Mouse (Mus musculus) kidney, adult 9 months (tissue): ENCODE results near the gene Slpi.
A peak's percentile ranks its signal among the peaks of the same experiment; 100 is the strongest.
"Not testable (repeated sequence)": the region's sequence is repeated elsewhere in the genome, so short reads cannot be mapped to it uniquely, and the experiment has no call there.

Experiments
- DNase-seq: peaks from one replicate; pipeline ENCODE4 v3.0.0; 2022

The Slpi gene

DNA sequence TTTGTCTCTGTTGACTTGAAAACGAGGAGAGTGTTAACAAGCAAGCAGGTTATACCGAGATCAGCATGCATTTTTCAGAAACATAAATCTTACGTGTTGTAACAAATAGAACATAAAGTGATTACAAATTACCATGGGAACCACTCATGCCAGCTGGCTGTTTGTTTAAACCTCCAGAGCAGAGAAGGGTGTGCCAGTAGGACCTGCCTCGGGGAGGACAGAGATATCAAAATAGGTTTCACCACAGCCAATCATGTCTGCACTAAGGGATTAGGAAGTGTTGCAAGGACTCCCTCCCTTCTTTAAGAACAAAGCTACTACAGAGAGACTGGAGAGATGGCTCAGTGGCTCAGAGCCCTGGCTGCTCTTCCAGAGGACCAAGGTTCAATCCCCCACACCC is 15.7 kb downstream of the Slpi start:
- DNase-seq, result no peak

DNA sequence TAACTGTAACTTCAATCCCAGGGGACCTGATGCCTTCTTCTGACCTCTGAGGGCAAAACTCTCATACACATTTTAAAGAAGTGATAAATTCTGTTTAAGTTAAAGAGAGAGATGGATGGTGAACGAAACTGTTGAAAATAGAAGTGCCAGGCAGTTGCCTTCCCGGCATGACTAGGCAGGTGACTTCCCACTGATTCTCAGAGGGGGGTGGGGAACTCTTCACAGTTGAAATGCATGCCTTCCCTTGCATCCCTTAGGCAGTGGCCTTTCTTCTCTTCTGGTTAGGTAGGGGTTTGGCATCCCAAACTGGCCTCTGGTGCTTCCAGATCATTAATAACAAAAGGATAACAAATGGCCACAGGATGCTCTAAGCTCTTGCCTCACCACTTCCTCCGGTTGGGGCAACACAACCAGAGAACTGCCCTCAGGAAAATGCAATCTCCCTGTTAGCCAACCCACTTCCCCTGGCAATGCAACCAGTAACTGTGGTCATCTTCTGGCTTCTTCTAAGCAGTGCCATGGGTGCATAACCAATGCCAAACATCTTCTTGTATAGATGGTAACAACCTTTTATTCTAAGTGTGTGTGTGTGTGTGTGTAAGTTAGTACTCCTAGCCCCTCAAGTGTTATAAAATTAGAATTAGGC is 16.4 kb downstream of the Slpi start:
- DNase-seq, result no peak

DNA sequence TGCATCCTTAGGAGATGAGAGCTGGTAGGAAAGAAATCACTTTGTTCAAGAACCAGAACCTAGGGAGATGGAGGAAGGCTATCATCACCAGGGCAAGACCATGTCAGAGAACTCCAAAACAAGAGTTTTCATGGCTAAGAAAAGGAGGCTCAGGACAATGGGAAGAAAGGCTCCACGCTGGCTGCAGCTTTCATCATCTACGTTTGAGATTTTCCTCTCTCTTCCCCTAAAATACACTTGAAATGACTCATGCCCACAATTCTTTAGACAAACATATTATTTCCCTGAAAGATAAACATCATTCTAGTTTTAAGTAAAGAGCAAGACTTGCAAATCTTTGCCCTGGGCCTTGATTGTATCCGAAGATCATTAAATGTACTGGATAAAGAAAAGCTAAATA is 17.5 kb downstream of the Slpi start:
- no peak for DNase-seq

DNA sequence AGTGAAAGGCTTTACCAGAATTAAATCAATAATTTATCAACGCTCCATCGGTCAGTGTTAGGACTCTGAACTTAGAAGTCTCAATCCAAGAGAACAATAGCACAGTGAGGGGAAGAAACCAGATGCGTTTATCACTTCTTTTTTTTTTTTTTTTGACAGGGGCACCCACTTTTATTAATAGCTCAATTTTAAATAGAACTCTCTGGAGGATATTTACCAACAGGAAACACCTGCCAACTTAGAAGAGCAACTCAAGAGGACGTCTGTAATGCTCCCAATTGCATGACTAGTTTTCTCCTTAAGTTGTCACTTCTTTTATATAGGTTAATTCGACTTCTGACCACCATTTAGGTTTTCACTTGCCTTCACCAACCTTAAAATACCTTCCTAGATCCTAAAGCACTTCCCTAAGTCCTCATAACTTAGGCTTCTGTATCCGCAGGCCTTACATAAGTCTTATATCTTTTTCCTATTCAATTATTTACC is 20.2 kb downstream of the Slpi start:
- DNase-seq, result no peak

DNA sequence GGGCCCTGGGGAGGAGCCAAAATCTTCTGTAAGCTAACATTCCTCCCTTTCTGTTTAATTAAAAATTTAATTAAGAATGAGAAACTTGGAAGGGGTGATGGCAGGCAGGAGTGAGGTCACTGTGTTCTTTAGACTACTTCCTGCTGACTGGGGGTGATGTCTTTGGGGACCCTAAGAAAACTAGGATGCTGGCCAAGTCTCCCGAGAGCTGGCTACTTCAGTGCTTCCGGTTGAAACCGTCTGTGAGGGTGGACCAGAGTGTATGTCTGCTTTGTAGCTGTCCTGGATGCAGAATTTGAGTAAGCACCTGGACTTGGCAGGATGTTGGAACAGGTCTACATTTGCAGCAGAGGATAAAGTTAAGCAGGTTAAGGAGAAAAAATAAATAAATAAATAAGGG is 21.9 kb downstream of the Slpi start:
- no peak for DNase-seq

DNA sequence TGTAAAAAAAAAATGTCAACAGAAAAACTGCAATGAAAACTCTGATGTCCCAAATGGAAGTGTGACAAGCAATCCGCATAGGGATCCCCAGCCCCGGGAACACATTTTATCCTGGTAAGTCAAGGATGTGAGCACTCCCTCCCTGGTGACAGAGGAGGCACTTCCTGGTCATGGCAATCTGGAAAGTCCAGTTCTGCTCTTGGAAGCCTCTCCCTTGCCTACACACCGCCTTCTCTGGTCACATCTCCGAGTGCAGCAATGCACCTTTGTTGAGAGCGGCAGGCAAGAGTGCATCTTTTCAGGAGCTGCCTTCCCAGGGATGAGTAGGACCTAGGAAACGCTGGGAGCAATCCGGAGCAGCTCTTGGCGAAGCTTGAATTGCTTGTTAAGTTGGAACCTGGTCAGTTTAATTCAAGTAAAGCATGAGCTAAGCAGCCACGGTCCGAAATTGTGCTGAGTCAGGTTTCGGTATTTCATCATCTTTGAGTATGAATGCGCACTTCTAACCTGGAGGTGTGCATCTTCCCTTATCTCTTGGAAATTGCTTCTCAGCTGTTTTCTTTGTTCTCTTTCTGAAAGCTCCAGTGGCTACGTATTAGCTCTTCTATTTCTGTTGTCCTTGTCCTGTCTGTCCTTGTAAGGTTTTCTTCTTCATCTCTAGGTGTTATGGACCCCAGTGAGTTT is 27.8 kb downstream of the Slpi start:
- no peak for DNase-seq

DNA sequence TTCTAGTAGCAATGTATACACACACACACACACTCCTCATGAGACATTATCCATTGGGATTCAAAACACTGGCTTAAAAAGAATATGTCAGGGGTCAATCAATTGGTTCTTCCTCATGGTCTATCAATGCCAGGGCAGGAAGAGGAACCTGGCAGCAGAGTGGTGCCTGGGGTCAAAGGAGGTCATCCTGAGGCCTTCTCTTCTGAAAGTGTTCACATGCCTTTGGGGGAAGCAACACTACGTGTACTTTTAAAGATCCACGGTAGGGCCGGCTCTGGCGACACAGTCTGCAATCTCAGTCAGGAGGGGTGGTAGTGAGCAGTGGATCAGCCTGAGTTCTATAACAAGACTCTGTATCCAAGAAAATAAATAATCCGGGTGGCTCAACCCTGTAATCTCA is 29.2 kb downstream of the Slpi start:
- DNase-seq, result no peak

DNA sequence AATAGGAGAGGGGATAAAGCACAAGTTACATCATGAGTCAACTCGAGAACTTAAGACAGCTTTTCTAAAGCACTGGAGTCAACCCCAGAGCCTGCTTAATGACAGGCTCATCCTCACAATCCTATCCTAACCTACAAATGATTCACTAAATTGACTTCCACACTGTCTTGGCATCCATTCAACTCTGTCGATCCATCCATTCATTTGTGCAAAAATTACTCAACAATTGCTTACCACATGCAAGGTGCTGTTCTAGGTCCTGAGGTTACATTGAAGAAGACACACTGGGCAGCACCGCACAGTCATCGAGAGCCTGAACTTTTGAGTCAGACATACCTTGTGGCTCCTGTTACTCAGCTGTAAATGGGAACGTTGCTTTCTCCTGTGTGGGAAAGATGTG is 29.9 kb downstream of the Slpi start:
- no peak for DNase-seq

DNA sequence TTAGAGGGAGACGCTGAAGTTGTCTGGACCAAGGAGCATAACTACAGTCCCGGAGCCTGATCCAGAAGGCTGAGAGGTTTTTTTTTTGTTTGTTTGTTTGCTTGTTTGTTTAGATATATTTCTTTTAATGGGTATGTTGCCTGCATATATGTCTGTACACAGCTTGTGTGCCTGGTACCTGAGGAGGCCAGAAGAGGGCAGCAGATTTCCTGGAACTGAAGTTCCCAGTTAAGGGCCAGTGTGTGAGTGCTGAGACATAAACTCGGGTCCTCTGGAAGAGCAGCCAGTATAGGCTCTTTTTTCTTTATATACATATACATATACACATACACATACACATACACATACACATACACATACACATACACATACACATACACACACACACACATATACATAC is 30.5 kb downstream of the Slpi start:
- DNase-seq, result peak; percentile 11

DNA sequence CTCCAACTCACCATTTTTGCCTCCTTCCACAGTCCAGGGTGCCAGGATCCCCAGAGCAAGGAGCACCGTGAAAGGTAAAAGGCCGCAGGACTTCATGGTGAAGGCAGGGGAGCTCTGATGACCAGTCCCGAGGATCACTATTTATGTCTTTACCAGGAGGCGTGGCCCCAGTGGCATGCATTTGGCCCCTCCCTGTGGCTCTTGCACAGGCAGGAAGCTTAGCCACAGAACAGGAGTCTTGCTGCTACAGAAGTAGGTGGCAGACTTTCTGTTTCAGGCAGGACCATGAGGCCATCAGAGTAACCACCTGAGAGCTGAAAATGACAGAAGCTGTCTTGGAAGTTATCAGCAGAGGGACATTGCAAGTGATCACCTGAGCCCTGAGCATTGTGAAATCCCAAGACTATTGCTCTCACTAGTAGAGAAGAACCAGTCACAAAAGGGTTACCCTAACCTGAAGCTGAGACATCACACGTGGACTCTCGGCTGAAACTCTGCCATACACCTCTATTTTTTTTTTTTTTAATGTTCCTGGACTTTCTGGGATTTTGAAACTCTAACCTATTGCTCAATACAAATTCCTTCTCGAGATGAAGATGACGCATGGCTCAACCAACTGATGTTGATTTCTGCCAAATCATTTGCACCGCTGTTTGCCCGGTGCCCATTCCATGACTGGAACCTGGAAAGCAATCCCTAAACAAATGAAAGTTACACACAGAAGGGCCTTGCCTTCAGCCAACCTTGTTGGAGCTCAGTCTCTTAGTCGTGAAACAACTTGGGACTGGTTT is 32.5 kb downstream of the Slpi start:
- DNase-seq, result no peak

DNA sequence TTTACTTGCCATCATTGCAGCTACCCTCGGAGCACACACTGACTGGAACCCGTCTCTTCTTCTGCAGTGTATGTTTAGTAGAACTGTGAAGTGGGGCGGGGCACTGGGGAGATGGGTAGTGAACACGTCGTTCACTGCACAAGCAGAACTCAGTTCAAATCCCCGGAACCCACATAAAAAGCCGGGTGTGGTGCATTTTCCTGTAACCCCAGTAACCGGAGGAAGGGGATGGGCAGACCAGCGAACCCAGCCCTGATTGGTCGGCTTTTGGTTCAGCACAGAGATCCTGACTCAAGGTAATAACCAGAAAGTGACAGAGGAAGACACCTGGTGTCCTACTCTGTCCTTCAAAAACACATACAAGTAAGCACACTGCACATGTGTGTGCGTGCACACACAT is 35.5 kb downstream of the Slpi start:
- DNase-seq, result no peak

DNA sequence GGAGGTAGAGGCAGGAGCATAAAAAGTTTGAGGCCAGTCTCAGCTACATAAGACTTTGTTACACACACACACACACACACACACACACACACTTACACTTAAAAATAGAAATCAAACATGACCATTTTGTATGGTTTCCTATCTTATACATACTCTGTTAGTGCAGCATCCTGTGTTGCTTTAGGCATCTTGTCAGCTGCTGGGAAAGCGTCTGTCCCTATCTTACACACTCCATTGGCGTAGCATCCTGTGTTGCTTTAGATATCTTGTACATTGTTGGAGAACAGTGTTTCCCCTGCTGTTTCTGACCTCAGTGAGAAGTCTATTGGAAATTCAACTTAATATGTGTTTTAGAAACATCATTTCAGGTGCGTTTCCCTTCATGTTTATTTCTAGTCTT is 36.2 kb downstream of the Slpi start:
- no peak for DNase-seq

DNA sequence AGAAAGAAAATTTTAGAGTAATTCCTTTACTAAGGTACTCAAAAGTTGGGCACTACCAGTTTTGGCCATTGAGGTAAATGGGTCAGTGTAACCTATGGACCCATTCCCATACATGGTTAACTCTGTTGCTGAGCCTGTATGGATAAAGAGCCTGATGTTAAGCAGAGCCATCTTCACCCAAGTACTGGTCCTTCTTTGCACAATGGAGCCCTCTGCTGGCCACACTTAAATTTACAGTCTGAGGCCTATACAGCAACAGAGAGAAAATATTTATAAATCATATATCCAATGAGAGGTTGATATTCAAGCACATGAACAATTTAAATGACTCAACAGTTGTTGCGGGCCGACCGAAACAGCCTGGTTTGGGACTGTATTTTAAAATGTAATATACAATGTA is 39.9 kb downstream of the Slpi start:
- DNase-seq, result peak; percentile 46

DNA sequence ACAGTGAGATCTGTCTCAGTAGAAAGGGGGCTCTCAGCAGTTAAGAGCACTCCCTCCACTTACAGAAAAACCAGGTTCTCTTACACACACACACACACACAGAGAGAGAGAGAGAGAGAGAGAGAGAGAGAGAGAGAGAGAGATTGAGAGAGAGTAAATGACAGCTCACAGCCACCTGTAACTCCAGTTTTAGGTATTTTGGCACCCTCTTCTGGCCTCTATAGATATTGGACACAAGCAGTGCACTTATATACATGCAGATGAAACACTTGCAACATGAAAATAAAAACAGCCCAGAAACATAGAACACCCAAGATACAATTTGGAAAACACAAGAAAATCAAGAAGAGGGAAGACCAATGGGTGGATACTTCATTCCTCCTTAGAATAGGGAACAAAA is 41.2 kb downstream of the Slpi start:
- DNase-seq, result peak; percentile 17

DNA sequence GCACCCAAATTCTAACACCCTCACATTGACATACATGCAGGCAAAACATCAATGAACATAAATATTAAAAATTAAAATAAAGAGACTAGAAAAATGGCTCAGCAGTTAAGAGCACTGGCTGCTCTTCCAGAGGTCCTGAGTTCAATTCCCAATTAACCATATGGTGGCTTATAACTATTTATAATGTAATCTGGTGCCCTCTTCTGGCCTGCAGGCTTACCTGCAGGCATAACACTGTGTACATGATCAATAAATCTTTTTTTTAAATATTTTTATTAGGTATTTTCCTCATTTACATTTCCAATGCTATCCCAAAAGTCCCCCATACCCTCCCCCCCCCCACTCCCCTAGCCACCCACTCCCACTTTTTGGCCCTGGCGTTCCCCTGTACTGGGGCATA is 45.2 kb downstream of the Slpi start:
- DNase-seq, result not testable (repeated sequence)

DNA sequence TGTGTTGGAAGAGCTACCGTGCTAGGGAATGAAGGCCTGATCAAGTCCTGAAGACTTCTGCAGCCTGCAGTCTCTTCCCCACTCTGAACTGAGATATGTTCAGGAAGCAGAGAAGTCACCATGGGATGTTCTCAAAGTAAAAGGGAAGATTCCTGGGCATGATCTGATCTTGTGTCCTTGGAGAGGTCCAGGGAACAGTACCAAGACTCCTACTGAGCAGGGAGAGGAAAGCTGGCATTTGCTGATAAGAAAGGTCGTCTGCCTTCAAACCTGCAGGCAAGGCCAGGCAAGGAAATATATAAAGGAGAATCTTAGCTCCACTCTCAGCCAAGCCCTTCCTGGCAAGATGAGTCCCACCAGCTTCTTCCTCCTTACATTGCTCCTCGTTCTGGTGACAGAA is 56.5 kb downstream of the Slpi start, which contains the start of gene Svs5:
Svs5 (plus strand) TSS at position 301 of the 400 bp plus-strand sequence.
- DNase-seq, result not testable (repeated sequence)

DNA sequence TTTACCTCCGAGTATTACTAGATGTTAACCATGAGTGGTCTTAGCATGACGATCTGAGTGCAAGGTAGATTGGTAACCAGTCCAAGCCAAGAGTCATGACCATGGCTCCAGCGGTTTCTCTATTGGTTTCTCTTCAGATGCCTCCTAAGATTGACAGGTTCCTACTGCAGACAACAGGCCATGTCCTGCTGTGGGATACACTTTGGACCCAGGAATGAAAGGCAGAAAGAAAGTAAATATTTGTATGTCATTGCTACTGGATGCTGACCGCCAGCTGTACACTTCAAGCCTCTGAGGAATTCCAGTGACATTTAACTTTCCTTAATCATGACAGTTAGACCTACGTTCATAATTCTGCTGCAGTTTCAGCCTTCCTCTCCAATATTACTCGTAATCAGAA is 67.9 kb downstream of the Slpi start:
- DNase-seq, result no peak

DNA sequence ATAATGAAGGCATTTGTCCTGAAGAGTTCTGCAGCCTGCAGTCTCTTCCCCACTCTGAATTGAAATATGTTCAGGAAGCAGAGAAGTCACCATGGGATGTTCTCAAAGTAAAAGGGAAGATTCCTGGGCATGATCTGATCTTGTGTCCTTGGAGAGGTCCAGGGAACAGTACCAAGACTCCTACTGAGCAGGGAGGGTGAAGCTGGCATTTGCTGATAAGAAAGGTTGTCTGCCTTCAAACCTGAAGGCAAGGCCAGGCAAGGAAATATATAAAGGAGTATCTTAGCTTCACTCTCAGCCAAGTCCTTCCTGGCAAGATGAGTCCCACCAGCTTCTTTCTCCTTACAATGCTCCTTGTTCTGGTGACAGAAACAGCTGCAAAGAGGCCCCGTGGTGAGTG is 72.4 kb downstream of the Slpi start, which contains the start of gene Svs6:
Svs6 (plus strand) TSS at position 301 of the 400 bp plus-strand sequence.
- not testable (repeated sequence) for DNase-seq

DNA sequence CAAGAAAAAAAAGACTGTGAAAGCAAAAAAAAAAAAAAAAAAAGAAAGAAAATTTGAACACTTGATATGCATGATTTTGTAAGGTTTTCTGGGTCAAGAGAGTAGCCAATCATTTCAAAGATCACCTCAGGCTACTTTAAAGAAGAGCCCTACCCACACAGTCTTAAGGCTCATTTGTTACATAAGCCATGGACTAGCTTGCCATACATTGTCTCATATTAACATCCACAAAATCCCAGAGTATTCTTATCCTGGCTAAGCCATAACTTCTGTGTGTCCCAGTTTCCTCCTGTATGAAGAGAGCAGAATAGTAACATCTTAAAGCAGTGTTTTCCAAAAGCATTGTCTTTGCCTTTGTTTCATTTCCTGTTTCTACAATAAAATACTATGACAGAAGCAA is 73.4 kb downstream of the Slpi start:
- DNase-seq, result not testable (repeated sequence)

DNA sequence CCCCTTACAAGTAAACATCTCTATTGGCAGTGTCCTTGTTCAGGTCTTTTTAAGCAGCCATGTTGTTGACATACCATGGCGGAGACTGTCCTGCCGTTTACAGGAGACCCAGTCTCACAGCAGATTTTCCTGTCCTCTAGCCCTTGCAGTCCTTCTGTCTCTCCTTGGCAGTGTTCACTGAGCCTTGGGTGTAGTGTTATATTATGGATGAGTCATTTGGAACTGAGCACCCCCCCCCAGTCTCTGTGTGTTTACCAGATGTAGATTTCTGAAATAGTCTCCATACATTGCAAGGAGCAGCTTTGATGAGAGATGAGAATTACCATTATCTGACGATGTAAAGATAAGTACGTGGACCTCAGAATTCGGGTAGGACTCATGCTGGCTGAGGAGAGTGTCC is 76.3 kb downstream of the Slpi start:
- DNase-seq, result no peak
